Mouse (Mus musculus) limb, embryonic 11.5 days (tissue): ENCODE measurements around the gene Copb1. TPM values are rescaled to one million over a fixed set of nuclear protein-coding genes. Genes with fewer than 3 reads are reported as not detected.
"Not testable (repeated sequence)": the region's sequence is repeated elsewhere in the genome, so short reads cannot be mapped to it uniquely, and the experiment has no call there.

ENCODE experiments used
- ATAC-seq: fragments of 200-750 bp; cut with Nextera tagmentation; 2 replicates; pipeline ENCODE4 v1.8.0; 2017; ENCODE audit warnings: low read depth; ENCODE audit not compliant: insufficient number of reproducible peaks, low FRiP score, low TSS enrichment
- DNase-seq: peaks from one replicate; pipeline ENCODE4 v3.0.0-alpha.2; 2015; ENCODE audit warnings: low spot score
- H3K27ac ChIP-seq: fragments of 300-500 bp; sonication (generic); replicated peaks from 2 replicates; pipeline ENCODE4 v1.5.1; 2014; ENCODE audit warnings: low read depth, mild to moderate bottlenecking, low read length
- H3K27me3 ChIP-seq: fragments of 300-500 bp; sonication (generic); 2 replicates; pipeline ENCODE4 v1.6.1; 2014; ENCODE audit warnings: mild to moderate bottlenecking, low read length, mixed read lengths; ENCODE audit not compliant: control insufficient read depth, insufficient read depth
- H3K36me3 ChIP-seq: fragments of 300-500 bp; sonication (generic); 2 replicates; pipeline ENCODE4 v1.6.1; 2014; ENCODE audit warnings: mild to moderate bottlenecking, low read length, moderate library complexity, mixed read lengths; ENCODE audit not compliant: control insufficient read depth, insufficient read depth
- H3K4me1 ChIP-seq: fragments of 300-500 bp; sonication (generic); 2 replicates; pipeline ENCODE4 v1.6.1; 2014; ENCODE audit warnings: low read length, mixed read lengths; ENCODE audit not compliant: control insufficient read depth, insufficient read depth
- H3K4me2 ChIP-seq: fragments of 300-500 bp; sonication (generic); 2 replicates; pipeline ENCODE4 v1.6.1; 2014; ENCODE audit warnings: low read depth, mild to moderate bottlenecking, moderate library complexity; ENCODE audit not compliant: severe bottlenecking
- H3K4me3 ChIP-seq: fragments of 300-500 bp; sonication (generic); 2 replicates; pipeline ENCODE4 v1.5.1; 2014; ENCODE audit warnings: low read depth, low read length
- H3K9ac ChIP-seq: fragments of 300-500 bp; sonication (generic); 2 replicates; pipeline ENCODE4 v1.6.1; 2014; ENCODE audit warnings: mild to moderate bottlenecking, low read length
- H3K9me3 ChIP-seq: fragments of 300-500 bp; sonication (generic); 2 replicates; pipeline ENCODE4 v1.6.1; 2016; ENCODE audit warnings: low read length; ENCODE audit not compliant: control insufficient read depth
- WGBS: fragments of 180-500 bp; shearing (Covaris S2); extraction: QIAGEN DNeasy Blood & Tissue Kit; methylation state at CpG from one replicate; pipeline ENCODE4 v1.1.7; 2014; 5-methylcytosine and 5-hydroxymethylcytosine counted together
- polyA plus RNA-seq: library from polyadenylated mRNA; unstranded; fragments of >200 nt; fragmentation: Nextera tagmentation; extraction: Ambion mirVana; gene quantifications from 2 replicates; pipeline ENCODE4 v1.2.1, GENCODE M21; 2014

Gene Copb1
- polyA plus RNA-seq, 1 experiment from 2014 or later: 140 TPM

DNA sequence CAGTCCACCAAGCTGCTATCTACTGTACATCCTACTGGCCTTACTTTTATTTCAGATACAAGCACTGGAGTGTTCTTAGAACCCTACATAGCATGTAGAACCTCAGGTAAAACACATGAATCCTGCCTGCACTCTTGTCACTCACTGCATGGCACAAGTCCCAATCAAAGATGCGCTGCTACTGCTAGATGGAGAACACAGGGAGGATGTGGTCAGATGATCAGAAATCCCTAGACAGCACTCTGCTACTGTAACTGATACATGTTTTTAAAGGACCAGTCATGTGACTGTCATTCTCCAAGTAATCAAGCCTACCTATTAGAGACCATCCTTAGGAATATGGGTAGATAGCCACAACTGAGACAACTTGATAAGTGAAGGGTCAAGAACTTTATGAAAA is 44.7 kb downstream of the Copb1 start:
- Histone ChIP-seq H3K27ac (no peak overlapping the region), H3K9me3 (no peaks in the 10 kb centered on the region), H3K4me1 (no peaks in the 10 kb centered on the region), H3K4me3 (no peak overlapping the region), H3K27me3 (no peaks in the 10 kb centered on the region), H3K36me3 (0 out of 2 replicates have a peak, but pooled peaks cover 2% of the 10 kb centered on the region), H3K4me2 (no peak overlapping the region), H3K9ac (no peak overlapping the region)
- ATAC-seq (no peak), DNase-seq (no peak)
- WGBS: 97% methylated on average over 1 of the region's 1 CpGs

- 62% methylated on average over 9 of the region's 9 CpGs for WGBS
- Histone ChIP-seq H3K9ac (no peak overlapping the region), H3K9me3 (no peaks in the 10 kb centered on the region), H3K4me2 (no peak overlapping the region), H3K27me3 (no peaks in the 10 kb centered on the region), H3K4me1 (no peaks in the 10 kb centered on the region), H3K27ac (no peak overlapping the region), H3K36me3 (no peaks in the 10 kb centered on the region), H3K4me3 (no peak overlapping the region)
- no peak for ATAC-seq
- no peak for DNase-seq
Observed at GRCm38 (mm10) chr7:114203491-114204359, 50.8 kb downstream of the Copb1 start.

DNA sequence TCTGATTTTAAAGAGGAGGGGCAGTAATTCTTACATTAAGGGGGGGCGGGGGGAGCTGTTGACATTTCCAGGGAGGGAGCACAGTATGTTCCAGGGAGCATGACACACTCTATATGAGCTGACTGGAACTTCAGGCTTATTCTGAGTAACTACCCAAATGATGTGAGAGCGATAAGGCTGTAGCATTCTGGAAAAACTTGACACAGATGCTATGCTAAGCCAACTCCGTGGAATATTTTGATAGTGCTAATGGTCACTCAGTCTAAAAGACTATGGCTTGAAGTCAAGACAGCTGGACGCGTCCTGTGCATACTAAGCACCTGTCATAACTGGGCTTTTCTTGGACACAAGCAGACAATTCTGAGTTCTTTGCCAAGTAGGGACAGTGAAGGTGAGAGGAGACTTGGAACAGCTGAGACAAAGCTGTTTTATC is 51.5 kb downstream of the Copb1 start:
- H3K36me3 ChIP-seq: no peaks in the 10 kb centered on the region
- no peak for DNase-seq
- no peak overlapping the region for H3K4me2 ChIP-seq
- 90% methylated on average over 5 of the region's 5 CpGs for WGBS
- H3K9ac ChIP-seq: no peak overlapping the region
- H3K4me1 ChIP-seq: no peaks in the 10 kb centered on the region
- H3K9me3 ChIP-seq: no peaks in the 10 kb centered on the region
- no peak overlapping the region for H3K4me3 ChIP-seq
- H3K27ac ChIP-seq: no peak overlapping the region
- no peaks in the 10 kb centered on the region for H3K27me3 ChIP-seq
- no peak for ATAC-seq

DNA sequence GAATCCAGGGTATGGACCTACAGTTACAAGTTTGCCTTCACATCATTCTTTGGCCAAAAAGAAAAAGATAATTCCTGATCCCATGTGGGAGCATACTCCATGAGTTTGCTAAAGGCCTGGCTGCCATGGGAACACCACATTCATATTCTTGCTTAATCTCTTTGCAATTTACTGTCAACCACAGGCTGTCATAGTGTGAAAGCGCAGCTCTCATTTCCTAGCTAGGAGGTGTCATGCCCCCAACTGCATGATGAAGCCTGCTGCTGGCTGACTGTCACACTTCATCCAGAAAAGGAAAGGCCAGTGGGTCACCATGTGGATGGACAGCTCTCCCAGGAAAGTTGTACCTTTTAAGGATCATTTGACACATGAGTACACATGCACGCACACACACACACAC is 53.9 kb downstream of the Copb1 start:
- Histone ChIP-seq H3K27ac (no peak overlapping the region), H3K27me3 (no peaks in the 10 kb centered on the region), H3K4me1 (no peaks in the 10 kb centered on the region), H3K9ac (no peak overlapping the region), H3K36me3 (no peaks in the 10 kb centered on the region), H3K4me2 (no peak overlapping the region), H3K9me3 (no peaks in the 10 kb centered on the region), H3K4me3 (no peak overlapping the region)
- ATAC-seq (no peak), DNase-seq (no peak)
- 92% methylated on average over 2 of the region's 2 CpGs for WGBS

GRCm38 (mm10) chr7:114199428-114200110 is 54.9 kb downstream of the Copb1 start:
- WGBS: 61% methylated on average over 3 of the region's 3 CpGs

GRCm38 (mm10) chr7:114198252-114198651 is 56.3 kb downstream of the Copb1 start:
- H3K36me3 ChIP-seq: no peaks in the 10 kb centered on the region
- no peak overlapping the region for H3K9ac ChIP-seq
- ATAC-seq: no peak
- H3K9me3 ChIP-seq: no peaks in the 10 kb centered on the region
- no peak overlapping the region for H3K4me2 ChIP-seq
- no peak for DNase-seq
- WGBS: 85% methylated on average over 1 of the region's 1 CpGs
- no peak overlapping the region for H3K27ac ChIP-seq
- no peaks in the 10 kb centered on the region for H3K27me3 ChIP-seq
- no peak overlapping the region for H3K4me3 ChIP-seq
- no peaks in the 10 kb centered on the region for H3K4me1 ChIP-seq

More at GRCm38 (mm10) chr7:114199428-114200110, 54.9 kb downstream of the Copb1 start:
- no peaks in the 10 kb centered on the region for H3K9me3 ChIP-seq
- ATAC-seq: no peak
- no peak for DNase-seq
- H3K4me2 ChIP-seq: no peak overlapping the region
- H3K4me1 ChIP-seq: no peaks in the 10 kb centered on the region
- no peaks in the 10 kb centered on the region for H3K36me3 ChIP-seq
- no peak overlapping the region for H3K9ac ChIP-seq
- no peaks in the 10 kb centered on the region for H3K27me3 ChIP-seq
- no peak overlapping the region for H3K27ac ChIP-seq
- no peak overlapping the region for H3K4me3 ChIP-seq

DNA sequence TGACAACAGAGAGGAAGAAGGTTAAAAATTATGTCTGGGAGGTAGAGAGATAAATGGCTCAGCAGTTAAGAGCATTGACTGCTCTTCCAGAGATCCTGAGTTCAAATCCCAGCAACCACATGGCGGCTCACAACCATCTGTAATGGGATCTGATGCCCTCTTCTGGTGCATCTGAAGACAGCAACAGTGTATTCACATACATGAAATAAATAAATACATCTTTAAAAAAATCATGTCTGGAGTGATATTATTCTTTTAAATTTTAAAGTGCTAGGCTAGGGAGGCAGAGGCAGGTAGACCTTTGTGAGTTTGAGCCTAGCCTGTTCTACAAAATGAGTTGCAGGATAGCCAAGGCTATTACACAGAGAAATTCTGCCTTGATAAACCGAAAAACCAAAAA is 57.9 kb downstream of the Copb1 start:
- WGBS: 75% methylated on average over 2 of the region's 2 CpGs

GRCm38 (mm10) chr7:114194788-114195187 is 59.7 kb downstream of the Copb1 start:
- H3K9me3 ChIP-seq, H3K9ac ChIP-seq, ATAC-seq, H3K27ac ChIP-seq, H3K27me3 ChIP-seq, H3K36me3 ChIP-seq, H3K4me1 ChIP-seq, H3K4me3 ChIP-seq, DNase-seq, H3K4me2 ChIP-seq: not testable (repeated sequence)
- WGBS: 84% methylated on average over 2 of the region's 2 CpGs

More for the DNA sequence above, 57.9 kb downstream of the Copb1 start:
- H3K4me1 ChIP-seq, DNase-seq, H3K27me3 ChIP-seq, H3K4me3 ChIP-seq, ATAC-seq, H3K9ac ChIP-seq, H3K4me2 ChIP-seq, H3K36me3 ChIP-seq, H3K27ac ChIP-seq, H3K9me3 ChIP-seq: not testable (repeated sequence)
